In the genomic region with DNA sequence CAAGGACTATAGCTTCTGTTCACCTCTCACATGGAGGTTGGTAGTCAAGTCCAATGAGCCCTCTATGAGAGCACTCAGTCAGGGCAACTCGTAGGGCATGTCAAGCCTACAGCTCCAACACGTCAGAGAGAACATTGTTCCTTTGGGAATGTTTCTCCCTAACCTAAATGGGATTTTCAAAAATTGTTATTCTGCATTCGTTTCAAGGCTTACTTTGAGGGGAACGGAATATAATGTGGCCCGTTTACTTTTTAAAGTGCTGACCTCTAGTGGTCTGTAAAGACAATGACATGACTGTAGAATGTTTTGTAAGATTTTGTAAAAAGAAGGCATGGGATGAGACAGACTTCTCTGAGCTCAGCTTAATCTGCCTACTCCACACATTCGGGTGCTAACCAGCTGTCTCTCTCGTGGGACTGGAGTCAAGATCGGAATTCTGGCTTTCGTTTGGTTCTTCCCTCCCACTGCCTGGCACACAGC, we compare ENCODE assay signal across 9 mouse cellular contexts. TPM values are rescaled to one million over a fixed set of nuclear protein-coding genes. Genes with fewer than 3 reads are reported as not detected.
DNase-seq lines count a peak whose midpoint lies in the region; ATAC-seq and TF ChIP-seq lines count a peak whose summit lies in the region.
"Had no signal": no experiment of that assay in that cellular context is flagged by ENCODE, and none has a peak within 500 bp of the region (broad histone marks: within the 10 kb centered on the region; RNA-seq: fewer than 3 reads in every experiment).

No protein-coding gene starts in this region.

- H3K9ac ChIP-seq in lung, embryonic 14.5 days, result no peak overlapping the region

- no peaks in the 10 kb centered on the region for H3K27me3 ChIP-seq in lung, embryonic 14.5 days (ENCODE audit: insufficient read depth, low read length)

- peak; percentile 77 for DNase-seq in lung, embryonic 14.5 days
- no peak for DNase-seq in lung, adult 18-20 months
- peak; percentile 62 to 68 for DNase-seq in left cerebral cortex, postnatal 36 days (ENCODE audit: low spot score in 2 of 2)
- peak; percentile 67 to 80 for DNase-seq in right cerebral cortex, postnatal 10 days (ENCODE audit: low spot score in 2 of 2)
- no peak for DNase-seq in ovary, adult 18-20 months (ENCODE audit: low spot score)
- no peak for DNase-seq in thymus, postnatal 36 days

- ATAC-seq in lung, embryonic 14.5 days (ENCODE audit: insufficient read depth), result peak; percentile 83
- ATAC-seq in common myeloid progenitor, adult 5-6 weeks (replicated peaks; ENCODE audit: low read depth, poor library complexity, severe bottlenecking), result peak; percentile 94
- ATAC-seq in hematopoietic stem cell, adult 5-6 weeks (replicated peaks in 1 of 2; ENCODE audit: insufficient read depth in 1 of 2, low FRiP score in 2 of 2, low TSS enrichment in 1 of 2, low read depth in 1 of 2, poor library complexity in 2 of 2, severe bottlenecking in 2 of 2), result peak; percentile 67 to 68; a peak in 2 of 4 replicates

- 24% methylated on average over 9 of the region's 9 CpGs for WGBS in lung, embryonic 14.5 days

- H3K36me3 ChIP-seq in lung, embryonic 14.5 days (ENCODE audit: insufficient read depth), result no peaks in the 10 kb centered on the region

- peak; percentile 69 for TF ChIP-seq CTCF in lung, embryonic 14.5 days (IDR thresholded peaks at IDR 0.05; ENCODE audit: low read depth)

- no peak overlapping the region for H3K4me2 ChIP-seq in lung, embryonic 14.5 days

- H3K9me3 ChIP-seq in lung, embryonic 14.5 days (ENCODE audit: low read depth, low read length), result no peaks in the 10 kb centered on the region

- H3K4me1 ChIP-seq in lung, embryonic 14.5 days (ENCODE audit: insufficient read depth), result no peaks in the 10 kb centered on the region

- H3K4me3 ChIP-seq in lung, embryonic 14.5 days (ENCODE audit: low read depth, low read length), result no peak overlapping the region

- H3K27ac ChIP-seq in lung, embryonic 14.5 days (ENCODE audit: low read depth), result no peak overlapping the region
- H3K27ac ChIP-seq: macrophage had no signal

- intact Hi-C loops in left cerebral cortex, postnatal 36 days (cut with DNase I), result loop anchor here (2.0 to 10.0 kb wide), 2 partner anchors 212 to 1750 kb away; no protein-coding TSS in a partner anchor

RNA-seq across cellular contexts. Expression of a gene that starts 27.5 kb away (rescaled TPM):
- 14.4 and 15.1 TPM in 2 replicates for polyA plus RNA-seq in lung, embryonic 14.5 days (2014; fragmentation: Nextera tagmentation; extraction: Ambion mirVana)
- total RNA-seq in common myeloid progenitor, adult 5-6 weeks (2017), result 2.7 and 3.8 TPM in 2 replicates
- 5.3 TPM in 2 replicates for total RNA-seq in hematopoietic stem cell, adult 5-6 weeks (2017)
- 10 to 100 TPM; 16.0 to 17.9 TPM for total RNA-seq in left cerebral cortex, postnatal 36 days (2021)

Comparison
In these comparisons a context has a peak if more than half of its experiments do, and no peak if none do; other contexts are left out.
1. DNase-seq: peak in lung, embryonic 14.5 days (single experiment), left cerebral cortex, postnatal 36 days (2 of 2) and right cerebral cortex, postnatal 10 days (2 of 2); none in lung, adult 18-20 months (0 of 2), ovary, adult 18-20 months (single experiment) and thymus, postnatal 36 days (0 of 2).
2. Peak in every context shown above with its lines, with median percentiles within 50 percentile points of each other: ATAC-seq.